Mouse (Mus musculus) CD4-positive naive resting alpha-beta T cell, adult 76 days (primary cell): Measurements from ENCODE around the gene Cyp2c23. TPM values are rescaled to one million over a fixed set of nuclear protein-coding genes. Genes with fewer than 3 reads are reported as not detected.

Source experiments
- total RNA-seq: library from RNA; stranded (reverse); gene quantifications from one replicate; pipeline ENCODE4 v1.2.4, GENCODE M21; 2023

Gene Cyp2c23
- not detected for total RNA-seq

DNA sequence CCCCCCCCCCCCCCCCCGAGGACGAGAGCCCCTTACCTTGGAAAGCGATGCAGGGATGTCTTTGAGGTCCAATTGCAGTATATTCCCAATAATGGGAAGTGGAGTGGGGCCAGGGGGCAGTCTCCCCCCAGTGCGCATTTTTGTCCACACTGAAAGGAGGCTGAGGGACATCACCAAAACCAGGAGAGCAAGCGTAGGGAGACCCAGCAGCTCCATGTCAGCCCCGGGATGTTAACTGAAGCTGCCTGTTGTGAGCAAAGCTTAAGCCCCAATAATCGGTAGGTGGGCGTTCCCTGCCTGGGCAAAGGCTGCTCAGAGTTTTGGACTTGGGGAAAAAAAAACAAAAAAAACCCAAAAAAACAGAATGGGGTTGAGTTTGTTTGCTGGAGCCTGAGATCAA is at the start of gene Cyp2c23:
Gene Cyp2c23 (minus strand): TSS at position 237 of the 400 bp plus-strand sequence.

DNA sequence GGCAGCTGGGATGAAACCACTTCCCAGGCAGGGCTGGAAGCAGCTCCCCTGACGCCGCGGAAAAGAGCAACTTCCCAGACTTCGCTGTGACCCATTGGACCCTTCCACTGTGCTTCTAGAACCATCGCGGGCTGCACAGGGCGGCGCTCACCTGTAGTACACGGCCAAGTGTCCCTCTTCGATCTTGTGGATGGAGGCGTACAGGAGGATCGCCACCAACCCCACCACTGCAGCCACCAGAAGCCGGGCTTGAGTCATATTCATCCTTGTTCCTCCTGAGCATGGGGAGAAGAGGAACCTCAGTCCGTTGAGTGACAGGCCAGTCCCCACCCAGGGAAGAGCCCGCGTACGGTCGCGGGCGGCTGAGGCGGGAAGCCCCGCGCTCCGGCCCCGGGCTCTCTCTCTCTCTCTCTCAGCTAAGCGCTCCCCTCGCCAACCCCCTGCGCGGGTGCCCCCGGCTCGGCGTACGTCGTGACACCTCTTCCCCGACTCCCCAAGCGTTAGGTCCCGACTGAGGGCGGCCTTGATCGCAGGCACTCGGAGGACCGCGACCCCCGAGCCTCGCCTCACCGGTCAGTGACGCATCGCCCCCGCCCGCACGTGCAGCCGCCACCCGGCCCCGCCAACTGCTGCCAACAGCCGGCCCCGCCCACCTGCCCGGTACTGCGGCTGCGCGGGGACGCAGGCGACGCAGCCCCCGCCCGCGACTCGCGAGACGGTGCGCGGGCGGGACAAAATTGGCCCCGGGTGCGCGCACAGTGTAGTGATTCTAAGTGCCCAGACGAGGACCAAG is 40.3 kb upstream of the Cyp2c23 start, which contains the start of gene Erlin1:
Gene Erlin1 (minus strand): TSS at position 665 of the 793 bp plus-strand sequence.

GRCm38 (mm10) chr19:43986069-43986794 is 42.8 kb downstream of the Cyp2c23 start, which contains the start of gene Cpn1:
Gene Cpn1, minus strand, starts transcription at chr19:43986556.

Other genes starting within 250 kb of the Cyp2c23 start
- gene Abcc2, start 247.0 kb downstream of the Cyp2c23 start, total RNA-seq, result not detected
- 11.3 TPM for gene Dnmbp, start 89.0 kb downstream of the Cyp2c23 start, total RNA-seq
- gene Cpn1, start 42.7 kb downstream of the Cyp2c23 start, total RNA-seq, result not detected
- gene Erlin1, start 40.6 kb upstream of the Cyp2c23 start, total RNA-seq, result 6.0 TPM
- 78.1 TPM for gene Chuk, start 78.3 kb upstream of the Cyp2c23 start, total RNA-seq
- 20.5 TPM for gene Cwf19l1, start 106.7 kb upstream of the Cyp2c23 start, total RNA-seq
- gene Bloc1s2, start 117.2 kb upstream of the Cyp2c23 start, total RNA-seq, result 73.7 TPM
- gene Pkd2l1, start 163.2 kb upstream of the Cyp2c23 start, total RNA-seq, result not detected
- not detected for gene Scd3, start 174.1 kb upstream of the Cyp2c23 start, total RNA-seq